Mouse (Mus musculus): Measurements from ENCODE around the gene Nos1.

Nos1 gene

DNA sequence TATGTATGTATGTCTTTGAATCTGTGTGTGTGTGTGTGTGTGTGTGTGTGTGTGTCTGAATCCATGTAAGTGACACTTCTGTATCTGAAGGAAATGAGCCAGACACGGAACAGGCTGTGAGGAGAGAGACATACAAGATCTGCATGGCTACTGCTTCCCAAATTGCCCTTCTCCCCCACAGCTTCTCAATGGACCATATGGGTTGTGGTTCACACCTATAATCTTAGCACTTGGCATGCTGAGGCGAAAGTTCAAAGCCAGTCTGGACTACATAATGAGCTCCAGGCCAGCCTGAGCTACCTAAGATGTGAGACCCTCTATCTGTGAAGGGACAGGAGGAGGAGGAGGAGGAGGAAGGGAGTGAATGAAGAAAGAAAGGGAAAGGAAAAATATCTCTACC lies 151.4 kb downstream of the Nos1 start:
- in situ Hi-C loops (cut with MboI; ENCODE audit: low pct_unique_long_range_greater_than_20kb in 1 of 2, low sequenced_read_pairs in 2 of 2, unreplicated experiment in 1 of 2) = loop anchor here in 1 of 2 experiments (5.0 kb wide), 1 partner anchor 425 kb away; no protein-coding TSS in a partner anchor

DNA sequence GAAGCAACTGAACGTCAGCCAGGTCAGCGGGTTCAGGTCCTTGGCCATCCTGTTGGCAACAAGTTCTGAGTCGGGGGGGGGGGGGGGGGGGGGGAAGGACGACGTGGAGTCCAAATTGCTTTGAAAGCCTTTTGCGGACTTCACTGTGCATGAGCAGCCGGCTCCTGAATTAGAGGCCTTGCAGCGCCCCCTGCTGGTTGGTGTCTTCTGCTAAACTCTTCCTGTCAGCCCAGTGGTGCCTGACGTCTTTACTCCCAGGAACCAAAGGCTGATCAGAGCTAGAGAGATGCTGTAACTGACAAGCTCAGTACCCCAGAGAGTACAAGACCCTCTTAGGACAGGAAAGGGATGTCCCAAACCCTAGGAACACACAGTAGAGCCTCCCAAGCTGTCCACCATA lies 152.0 kb downstream of the Nos1 start:
- in situ Hi-C loops (cut with MboI; ENCODE audit: low pct_unique_long_range_greater_than_20kb in 1 of 2, low sequenced_read_pairs in 2 of 2, unreplicated experiment in 1 of 2) = loop anchor here in 1 of 2 experiments (5.0 kb wide), 1 partner anchor 426 kb away; no protein-coding TSS in a partner anchor

GRCm38 (mm10) chr5:117936346-117936745 lies 155.5 kb downstream of the Nos1 start:
- in situ Hi-C loops (cut with MboI; ENCODE audit: low pct_unique_long_range_greater_than_20kb in 1 of 2, low sequenced_read_pairs in 2 of 2, unreplicated experiment in 1 of 2) = no loop called here

GRCm38 (mm10) chr5:117937186-117937585 lies 156.4 kb downstream of the Nos1 start:
- in situ Hi-C loops (cut with MboI; ENCODE audit: low pct_unique_long_range_greater_than_20kb in 1 of 2, low sequenced_read_pairs in 2 of 2, unreplicated experiment in 1 of 2) = no loop called here

GRCm38 (mm10) chr5:117938182-117938581 lies 157.3 kb downstream of the Nos1 start:
- in situ Hi-C loops (cut with MboI; ENCODE audit: low pct_unique_long_range_greater_than_20kb in 1 of 2, low sequenced_read_pairs in 2 of 2, unreplicated experiment in 1 of 2) = no loop called here

DNA sequence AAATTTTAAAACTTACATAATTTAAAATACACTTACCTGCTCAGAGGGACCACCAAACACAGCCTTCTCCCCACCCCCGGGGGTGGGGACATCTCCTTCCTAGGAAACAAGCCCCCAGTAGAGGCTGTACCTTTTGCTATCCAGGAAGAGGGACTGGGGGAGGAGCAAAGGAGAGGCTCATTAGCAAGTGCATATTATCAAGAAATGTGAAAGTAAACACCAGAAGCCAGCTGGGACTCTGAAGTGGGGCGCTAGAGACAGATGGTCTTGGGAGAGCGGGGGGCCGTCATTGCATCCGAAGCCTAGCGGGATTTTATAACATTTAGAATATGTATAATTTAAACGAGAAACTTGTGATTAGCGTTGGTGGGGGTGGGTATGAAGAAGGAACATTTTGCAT lies 158.6 kb downstream of the Nos1 start:
- in situ Hi-C loops (cut with MboI; ENCODE audit: low pct_unique_long_range_greater_than_20kb in 1 of 2, low sequenced_read_pairs in 2 of 2, unreplicated experiment in 1 of 2) = no loop called here

- in situ Hi-C loops (cut with MboI; ENCODE audit: low pct_unique_long_range_greater_than_20kb in 1 of 2, low sequenced_read_pairs in 2 of 2, unreplicated experiment in 1 of 2) = loop anchor here in 1 of 2 experiments (5.0 kb wide), 1 partner anchor 434 kb away; no protein-coding TSS in a partner anchor
Measured at GRCm38 (mm10) chr5:117941552-117941951, 160.7 kb downstream of the Nos1 start.

- in situ Hi-C loops (cut with MboI; ENCODE audit: low pct_unique_long_range_greater_than_20kb in 1 of 2, low sequenced_read_pairs in 2 of 2, unreplicated experiment in 1 of 2) = no loop called here
Measured at GRCm38 (mm10) chr5:117946605-117947004, 165.8 kb downstream of the Nos1 start.

DNA sequence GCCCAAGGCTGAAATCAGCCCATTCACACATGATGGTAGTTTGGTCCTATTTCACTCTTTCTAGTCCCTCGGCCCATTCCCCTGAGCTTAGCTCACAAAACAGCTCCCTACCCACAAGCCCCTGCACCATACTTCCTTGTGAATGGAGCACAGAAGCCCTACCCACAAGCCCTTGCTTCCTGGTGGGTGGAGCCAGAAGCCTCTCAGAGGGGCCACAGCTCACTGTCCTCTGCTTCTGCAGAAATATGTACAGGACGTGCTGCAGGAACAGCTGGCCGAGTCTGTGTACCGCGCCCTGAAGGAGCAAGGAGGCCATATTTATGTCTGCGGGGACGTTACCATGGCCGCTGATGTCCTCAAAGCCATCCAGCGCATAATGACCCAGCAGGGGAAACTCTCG lies 168.6 kb downstream of the Nos1 start:
- in situ Hi-C loops (cut with MboI; ENCODE audit: low pct_unique_long_range_greater_than_20kb in 1 of 2, low sequenced_read_pairs in 2 of 2, unreplicated experiment in 1 of 2) = no loop called here

- in situ Hi-C loops (cut with MboI; ENCODE audit: low pct_unique_long_range_greater_than_20kb in 1 of 2, low sequenced_read_pairs in 2 of 2, unreplicated experiment in 1 of 2) = no loop called here
Measured at GRCm38 (mm10) chr5:117953893-117954292, 173.1 kb downstream of the Nos1 start.

DNA sequence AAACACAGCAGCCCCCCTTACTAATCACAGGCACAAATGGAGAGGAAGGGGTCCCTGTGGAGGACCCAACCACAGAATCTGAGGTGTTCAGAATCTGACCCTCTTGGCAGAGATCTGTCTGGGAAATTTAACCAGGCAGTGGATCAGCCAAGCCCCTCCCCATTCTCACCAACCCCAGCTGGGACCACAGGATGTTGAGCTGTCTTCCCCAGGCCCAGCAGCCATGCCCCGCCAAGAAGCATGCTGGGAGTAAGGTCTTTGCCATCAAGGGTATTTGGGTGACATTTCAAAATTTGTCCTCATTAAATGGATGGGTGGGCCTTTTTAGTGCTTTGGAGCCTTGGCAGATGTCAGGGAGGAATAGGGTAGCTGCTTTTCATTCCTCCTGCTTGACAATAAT lies 173.6 kb downstream of the Nos1 start:
- in situ Hi-C loops (cut with MboI; ENCODE audit: low pct_unique_long_range_greater_than_20kb in 1 of 2, low sequenced_read_pairs in 2 of 2, unreplicated experiment in 1 of 2) = no loop called here

GRCm38 (mm10) chr5:117955675-117956420 lies 175.0 kb downstream of the Nos1 start:
- in situ Hi-C loops (cut with MboI; ENCODE audit: low pct_unique_long_range_greater_than_20kb in 1 of 2, low sequenced_read_pairs in 2 of 2, unreplicated experiment in 1 of 2) = no loop called here

DNA sequence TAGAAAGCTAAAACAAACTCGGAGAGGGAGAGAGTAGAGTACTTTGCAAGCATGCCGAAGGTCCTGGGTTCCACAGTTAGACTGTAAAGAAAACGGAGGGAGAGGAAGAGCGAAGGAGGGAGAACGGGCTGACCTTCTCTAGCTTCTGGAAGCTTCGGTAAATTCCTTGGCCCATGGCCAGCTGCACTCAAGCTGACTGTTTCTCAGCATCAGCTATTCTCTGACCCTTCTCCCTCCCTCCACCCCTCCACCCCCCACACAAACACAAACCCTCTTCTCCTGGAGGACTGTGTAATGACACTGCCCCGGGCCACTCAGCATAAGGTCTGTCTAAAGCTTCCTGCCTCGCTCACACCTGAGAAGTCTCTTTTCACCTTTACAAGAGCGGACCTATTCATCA lies 183.9 kb downstream of the Nos1 start:
- in situ Hi-C loops (cut with MboI; ENCODE audit: low pct_unique_long_range_greater_than_20kb in 1 of 2, low sequenced_read_pairs in 2 of 2, unreplicated experiment in 1 of 2) = no loop called here

DNA sequence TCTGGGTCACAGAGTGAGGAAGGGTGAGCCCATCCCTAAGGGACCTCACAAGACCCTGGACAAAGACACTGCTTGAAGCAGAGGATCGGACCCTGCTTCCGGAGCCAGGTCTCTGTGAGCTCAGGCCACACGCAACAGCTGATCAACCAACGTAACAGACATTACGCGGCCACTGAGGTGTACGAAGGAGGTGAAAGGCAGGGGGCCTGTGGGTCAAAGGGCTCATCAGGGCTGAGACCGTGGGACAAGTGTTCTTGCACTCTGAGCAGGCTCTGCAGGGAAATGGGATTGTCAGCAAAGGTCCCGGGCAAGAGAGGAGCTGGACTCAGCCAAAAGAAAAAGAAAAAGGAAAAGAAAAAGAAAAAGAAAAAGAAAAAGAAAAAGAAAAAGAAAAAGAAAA lies 186.1 kb downstream of the Nos1 start:
- in situ Hi-C loops (cut with MboI; ENCODE audit: low pct_unique_long_range_greater_than_20kb in 1 of 2, low sequenced_read_pairs in 2 of 2, unreplicated experiment in 1 of 2) = no loop called here

DNA sequence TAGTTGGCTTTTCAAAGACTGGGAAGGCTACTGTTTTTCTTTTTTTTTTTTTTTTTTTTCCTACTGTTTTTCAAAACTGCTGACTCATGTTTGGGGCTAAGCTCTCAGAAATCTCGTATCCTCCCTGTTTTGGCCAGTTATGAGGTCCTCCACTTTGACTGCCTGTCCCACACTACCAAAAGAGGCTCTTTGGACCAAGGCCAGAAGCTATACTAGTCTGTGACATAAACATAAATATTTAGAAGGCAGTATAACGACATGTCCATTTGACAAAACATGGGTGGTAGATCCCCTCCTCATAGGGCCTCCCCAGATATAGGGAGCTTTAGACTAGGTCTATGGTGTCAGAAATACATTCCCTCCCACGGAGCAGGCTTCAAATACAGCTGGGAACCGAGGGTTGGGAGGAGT lies 186.8 kb downstream of the Nos1 start:
- in situ Hi-C loops (cut with MboI; ENCODE audit: low pct_unique_long_range_greater_than_20kb in 1 of 2, low sequenced_read_pairs in 2 of 2, unreplicated experiment in 1 of 2) = no loop called here

GRCm38 (mm10) chr5:117969681-117970427 lies 189.0 kb downstream of the Nos1 start:
- in situ Hi-C loops (cut with MboI; ENCODE audit: low pct_unique_long_range_greater_than_20kb in 1 of 2, low sequenced_read_pairs in 2 of 2, unreplicated experiment in 1 of 2) = no loop called here

- in situ Hi-C loops (cut with MboI; ENCODE audit: low pct_unique_long_range_greater_than_20kb in 1 of 2, low sequenced_read_pairs in 2 of 2, unreplicated experiment in 1 of 2) = no loop called here
Measured at GRCm38 (mm10) chr5:117976263-117976656, 195.4 kb downstream of the Nos1 start.

DNA sequence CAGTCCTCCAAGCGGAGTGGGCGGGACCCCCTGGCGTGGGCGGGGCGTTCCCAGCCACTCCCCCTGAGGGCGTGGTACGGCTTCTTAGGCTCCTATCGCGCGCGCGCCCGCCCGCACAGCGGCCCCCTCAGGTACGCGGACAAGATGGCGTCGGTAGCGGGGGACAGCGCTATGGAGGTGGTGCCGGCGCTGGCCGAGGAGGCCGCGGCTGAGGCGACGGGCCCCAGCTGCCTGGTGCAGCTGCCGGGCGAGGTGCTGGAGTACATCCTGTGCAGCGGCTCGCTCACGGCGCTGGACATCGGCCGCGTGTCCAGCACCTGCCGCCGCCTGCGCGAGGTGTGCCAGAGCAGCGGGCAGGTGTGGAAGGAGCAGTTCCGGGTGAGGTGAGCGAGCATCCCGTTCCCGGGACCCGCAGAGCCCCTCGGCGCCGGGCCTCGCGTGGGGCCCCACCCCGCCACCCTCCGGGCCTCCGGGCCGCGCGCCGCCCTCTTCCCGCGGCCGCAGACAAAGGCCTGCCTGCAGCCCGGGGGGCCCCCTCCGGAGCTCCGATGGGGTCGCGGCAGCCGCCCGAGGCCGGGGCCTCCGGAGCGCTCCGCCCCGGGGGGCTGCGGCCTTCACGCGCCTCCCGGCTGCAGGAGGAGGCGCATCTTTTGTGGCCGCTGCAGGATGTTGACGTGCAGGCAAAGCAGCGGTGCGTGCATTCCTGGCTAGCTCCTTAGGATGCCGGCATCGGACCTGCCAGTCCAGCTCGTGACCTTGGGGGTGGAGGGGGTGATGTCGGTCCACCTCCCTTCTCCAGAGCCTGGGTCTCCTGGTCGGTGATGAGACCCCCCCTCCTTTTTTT lies 196.0 kb downstream of the Nos1 start, which contains the start of gene Fbxo21:
Gene Fbxo21, plus strand, starts transcription at position 74 of the 844 bp plus-strand sequence.
- in situ Hi-C loops (cut with MboI; ENCODE audit: low pct_unique_long_range_greater_than_20kb in 1 of 2, low sequenced_read_pairs in 2 of 2, unreplicated experiment in 1 of 2) = no loop called here

Data from mouse embryonic stem cell (cell line).